Mouse (Mus musculus) liver, embryonic 14.5 days (tissue): Measurements from ENCODE around the gene Sec1. TPM values are rescaled to one million over a fixed set of nuclear protein-coding genes. Genes with fewer than 3 reads are reported as not detected.

Source experiments
- ATAC-seq: fragments of 200-750 bp; cut with Nextera tagmentation; 2 replicates; pipeline ENCODE4 v1.8.0; 2017; ENCODE audit warnings: moderate number of reproducible peaks, mild to moderate bottlenecking, moderate library complexity; ENCODE audit not compliant: insufficient read depth
- DNase-seq, 3 experiments: peaks; one replicate each; pipeline ENCODE4 v3.0.0-alpha.2; 2012 to 2013; ENCODE audit warnings: low read depth in 3 of 3, low spot score in 3 of 3
- H3K27ac ChIP-seq: fragments of 300-500 bp; sonication (generic); 2 replicates; pipeline ENCODE4 v1.5.1; 2014; ENCODE audit warnings: moderate library complexity, mild to moderate bottlenecking, control low read depth, inconsistent platforms
- H3K27me3 ChIP-seq: fragments of 300-500 bp; sonication (generic); 2 replicates; pipeline ENCODE4 v1.6.1; 2014; ENCODE audit warnings: mild to moderate bottlenecking, low read length, moderate library complexity; ENCODE audit not compliant: control insufficient read depth, insufficient read depth
- H3K36me3 ChIP-seq: fragments of 300-500 bp; sonication (generic); replicated peaks from 2 replicates; pipeline ENCODE4 v1.6.1; 2014; ENCODE audit warnings: low read depth; ENCODE audit not compliant: control insufficient read depth, insufficient read depth
- H3K4me1 ChIP-seq, 2 experiments: fragments of 200-500 bp in 1 of 2; fragments of 300-500 bp in 1 of 2; sonication (generic) in 1 of 2; replicated peaks; 2 replicates each; pipeline ENCODE4 v1.6.1; 2012 to 2014; ENCODE audit warnings: antibody characterized with exemption in 1 of 2, inconsistent platforms in 1 of 2, low read length in 1 of 2; ENCODE audit not compliant: control insufficient read depth in 2 of 2, insufficient read depth in 2 of 2
- H3K4me2 ChIP-seq: fragments of 300-500 bp; sonication (generic); 2 replicates; pipeline ENCODE4 v1.6.1; 2014; ENCODE audit warnings: low read depth, mild to moderate bottlenecking, control low read depth, moderate library complexity
- H3K4me3 ChIP-seq, 2 experiments: fragments of 200-500 bp in 1 of 2; fragments of 300-500 bp in 1 of 2; sonication (generic) in 1 of 2; 2 replicates each; pipeline ENCODE4 v1.5.1; 2012 to 2014; ENCODE audit warnings: low read depth in 2 of 2, low read length in 2 of 2, mild to moderate bottlenecking in 2 of 2, control low read depth in 1 of 2, inconsistent platforms in 1 of 2, moderate library complexity in 1 of 2; ENCODE audit not compliant: insufficient read depth in 1 of 2
- H3K9ac ChIP-seq: fragments of 300-500 bp; sonication (generic); replicated peaks from 2 replicates; pipeline ENCODE4 v1.6.1; 2014; ENCODE audit warnings: mild to moderate bottlenecking, control low read depth, moderate library complexity
- H3K9me3 ChIP-seq: fragments of 300-500 bp; sonication (generic); 2 replicates; pipeline ENCODE4 v1.6.1; 2016; ENCODE audit warnings: low read length, mixed read lengths; ENCODE audit not compliant: control insufficient read depth
- CTCF ChIP-seq: IDR thresholded peaks from 2 replicates; pipeline ENCODE4 v1.5.1; 2016; ENCODE audit warnings: antibody characterized with exemption, low read depth, control low read depth
- EP300 ChIP-seq: IDR thresholded peaks from 2 replicates; pipeline ENCODE4 v1.6.1; 2016; ENCODE audit warnings: antibody characterized with exemption, low read depth
- WGBS: fragments of 180-500 bp; shearing (Covaris S2); extraction: QIAGEN DNeasy Blood & Tissue Kit; methylation state at CpG from one replicate; pipeline ENCODE4 v1.1.7; 2014; ENCODE audit not compliant: insufficient replicate concordance; 5-methylcytosine and 5-hydroxymethylcytosine counted together
- polyA plus RNA-seq, 2 experiments: library from polyadenylated mRNA; depleted of rRNA in 1 of 2; stranded (reverse) in 1 of 2; unstranded in 1 of 2; fragments of >200 nt; fragmentation: Nextera tagmentation in 1 of 2; extraction: Ambion mirVana in 1 of 2; gene quantifications; 2 replicates each; pipeline versions ENCODE4 v1.2.1 to v1.2.3; 2012 to 2014

Sec1 gene
- polyA plus RNA-seq, 2 experiments = 0.02 TPM; not detected in 1

DNA sequence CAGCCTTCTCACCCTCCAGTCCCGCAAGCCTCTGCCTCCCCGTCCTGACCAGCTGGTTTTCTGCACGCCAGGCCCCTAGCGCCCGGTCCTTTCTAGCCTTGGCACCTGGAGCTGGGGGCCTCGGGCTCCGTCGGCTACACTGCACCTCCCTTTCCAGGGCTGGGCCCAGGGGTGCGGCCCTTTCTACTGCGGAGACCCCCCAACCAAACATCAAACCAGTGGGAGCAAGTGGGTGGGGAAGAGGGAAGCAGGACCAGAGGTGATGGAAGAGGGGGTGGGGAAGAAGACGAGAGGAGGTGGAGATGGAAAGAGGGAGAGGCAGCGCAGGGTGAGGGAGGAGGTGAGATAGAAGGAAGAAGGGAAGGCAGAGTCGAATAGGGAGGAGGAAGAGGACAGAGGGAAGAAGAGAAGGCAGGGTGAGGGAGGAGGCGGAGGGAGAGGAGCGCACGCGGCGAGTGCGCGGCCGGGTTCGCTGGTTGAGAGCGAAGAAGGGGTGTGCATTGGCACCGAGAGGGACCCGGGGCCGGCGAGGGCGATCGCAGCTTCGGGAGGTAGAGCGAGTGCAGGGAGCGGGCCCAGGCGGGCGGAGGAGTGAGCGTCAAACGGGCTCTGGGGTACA, 5.4 kb upstream of the Sec1 start, which contains the start of gene Car11:
Gene Car11, plus strand, starts transcription at position 321 of the 619 bp plus-strand sequence.
- Histone ChIP-seq H3K4me3 (no peak within 1 kb of the TSS; a peak in 1 of 4 replicates), H3K9me3 (no peaks in the 10 kb centered on the region), H3K4me2 (peak within 1 kb of the TSS; percentile 36), H3K4me1 (peaks cover 8 to 10% of the 10 kb centered on the region in 2 experiments), H3K27ac (no peak within 1 kb of the TSS), H3K27me3 (peaks cover 31% of the 10 kb centered on the region), H3K9ac (no peak within 1 kb of the TSS), H3K36me3 (no peaks in the 10 kb centered on the region)
- WGBS = 5% methylated on average over 35 of the region's 36 CpGs
- ATAC-seq (no peak), DNase-seq (no peak)
- TF ChIP-seq EP300 (no peak), CTCF (no peak)

GRCm38 (mm10) chr7:45697894-45698293, 3.7 kb upstream of the Sec1 start:
- DNase-seq (no peak), ATAC-seq (no peak)
- no peak overlapping the region for H3K27ac ChIP-seq
- no peak for TF ChIP-seq EP300
- TF ChIP-seq CTCF = no peak
- 60% methylated on average over 7 of the region's 7 CpGs for WGBS
- no peaks in the 10 kb centered on the region for H3K36me3 ChIP-seq
- peaks cover 31% of the 10 kb centered on the region for H3K27me3 ChIP-seq
- no peak overlapping the region for H3K4me3 ChIP-seq
- no peaks in the 10 kb centered on the region for H3K4me1 ChIP-seq
- no peak overlapping the region for H3K9ac ChIP-seq
- no peaks in the 10 kb centered on the region for H3K9me3 ChIP-seq
- no peak overlapping the region for H3K4me2 ChIP-seq

GRCm38 (mm10) chr7:45695098-45695497, 896 bp upstream of the Sec1 start:
- Histone ChIP-seq H3K9me3 (no peaks in the 10 kb centered on the region), H3K4me2 (no peak overlapping the region), H3K4me3 (no peak overlapping the region), H3K9ac (no peak overlapping the region), H3K36me3 (no peaks in the 10 kb centered on the region), H3K27ac (no peak overlapping the region), H3K4me1 (no peaks in the 10 kb centered on the region), H3K27me3 (peaks cover 17% of the 10 kb centered on the region)
- ATAC-seq = no peak
- DNase-seq = no peak
- TF ChIP-seq EP300 (no peak), CTCF (no peak)
- WGBS = 22% methylated on average over 6 of the region's 6 CpGs

- peak; percentile 33; the same call in 1 of the 2 replicates for ATAC-seq
- TF ChIP-seq CTCF (no peak), EP300 (no peak)
- Histone ChIP-seq H3K9me3 (no peaks in the 10 kb centered on the region), H3K27me3 (no peaks in the 10 kb centered on the region), H3K9ac (no peak overlapping the region), H3K4me3 (no peak overlapping the region), H3K27ac (no peak overlapping the region), H3K36me3 (no peaks in the 10 kb centered on the region), H3K4me1 (no peaks in the 10 kb centered on the region), H3K4me2 (no peak overlapping the region)
- DNase-seq = no peak
- 58% methylated on average over 2 of the region's 2 CpGs for WGBS
These were observed 1.8 kb downstream of the Sec1 start for GRCm38 (mm10) chr7:45692364-45692763.

DNA sequence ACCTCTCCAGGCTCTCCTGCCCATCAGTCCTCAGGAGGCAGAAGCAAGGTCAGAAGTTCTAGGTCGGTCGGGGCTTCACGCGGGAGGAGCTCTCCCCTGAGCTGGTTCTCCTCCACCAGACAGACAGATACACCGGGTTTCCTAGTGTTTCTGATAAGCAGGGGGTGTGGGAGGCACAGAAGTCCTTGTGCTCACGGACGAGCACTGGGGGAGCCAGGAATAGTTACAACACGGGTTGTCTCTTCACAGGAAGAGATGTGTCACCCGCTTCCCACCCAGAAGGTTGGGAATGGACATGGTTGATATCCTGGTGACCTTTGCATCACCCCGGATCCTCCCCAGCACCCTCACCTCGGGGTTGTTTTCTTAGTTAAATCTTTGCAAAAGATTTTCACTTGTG, 4.4 kb downstream of the Sec1 start:
- no peak overlapping the region for H3K4me2 ChIP-seq
- no peak overlapping the region for H3K27ac ChIP-seq
- H3K36me3 ChIP-seq = no peaks in the 10 kb centered on the region
- DNase-seq = no peak
- H3K4me1 ChIP-seq = no peaks in the 10 kb centered on the region
- no peak for ATAC-seq
- no peak overlapping the region for H3K9ac ChIP-seq
- no peaks in the 10 kb centered on the region for H3K9me3 ChIP-seq
- 28% methylated on average over 11 of the region's 11 CpGs for WGBS
- H3K27me3 ChIP-seq = no peaks in the 10 kb centered on the region
- no peak for TF ChIP-seq EP300
- TF ChIP-seq CTCF = no peak
- no peak overlapping the region for H3K4me3 ChIP-seq
